Mouse (Mus musculus) bone marrow, adult 2 months (tissue): ENCODE results near the gene Erc2.

ENCODE experiments used
- CTCF ChIP-seq: fragments of 200-500 bp; IDR thresholded peaks from 2 replicates; pipeline ENCODE4 v1.5.1; 2011; ENCODE audit warnings: low read length, control low read depth; ENCODE audit not compliant: control insufficient read depth, insufficient read depth
- POLR2A ChIP-seq: fragments of 200-500 bp; IDR thresholded peaks from 2 replicates; pipeline ENCODE4 v1.6.1; 2011; ENCODE audit warnings: low read depth, mild to moderate bottlenecking, control low read depth, low read length, borderline replicate concordance; ENCODE audit not compliant: control insufficient read depth

DNA sequence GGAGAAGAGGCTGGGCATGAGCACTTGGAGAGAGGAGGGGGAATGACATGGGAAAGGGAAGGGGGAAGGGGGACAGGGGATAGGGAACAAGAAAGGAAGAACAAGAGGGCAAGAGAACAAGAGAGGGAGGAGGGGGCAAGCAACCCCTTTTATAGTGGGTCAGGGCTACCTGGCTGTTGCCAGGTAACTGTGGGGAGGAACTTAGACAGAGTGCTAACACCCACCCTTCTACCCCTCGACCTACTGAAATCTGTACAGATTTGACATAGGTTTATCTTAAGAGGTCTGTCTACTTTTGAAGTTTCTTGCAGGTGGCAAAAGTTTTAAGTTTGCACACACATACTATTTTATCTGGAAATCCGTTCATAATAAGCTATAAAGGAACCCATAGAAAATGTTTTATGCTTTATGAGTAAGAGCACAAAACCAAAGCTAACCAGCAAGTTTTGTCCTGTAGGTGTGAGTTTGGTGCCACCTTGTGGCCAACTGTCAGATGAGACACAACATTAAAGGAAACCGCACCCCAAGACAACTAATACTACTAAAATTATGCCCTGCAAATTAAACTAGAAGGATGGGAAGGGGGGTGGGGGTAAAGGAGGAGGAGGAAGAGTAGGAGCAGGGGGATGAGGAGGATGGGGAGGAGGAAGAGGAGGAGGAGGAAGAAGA, 119.2 kb downstream of the Erc2 start:
- TF ChIP-seq CTCF (no peak), POLR2A (no peak)
